Comparison of ENCODE assay signal across 11 mouse cellular contexts in the genomic region with DNA sequence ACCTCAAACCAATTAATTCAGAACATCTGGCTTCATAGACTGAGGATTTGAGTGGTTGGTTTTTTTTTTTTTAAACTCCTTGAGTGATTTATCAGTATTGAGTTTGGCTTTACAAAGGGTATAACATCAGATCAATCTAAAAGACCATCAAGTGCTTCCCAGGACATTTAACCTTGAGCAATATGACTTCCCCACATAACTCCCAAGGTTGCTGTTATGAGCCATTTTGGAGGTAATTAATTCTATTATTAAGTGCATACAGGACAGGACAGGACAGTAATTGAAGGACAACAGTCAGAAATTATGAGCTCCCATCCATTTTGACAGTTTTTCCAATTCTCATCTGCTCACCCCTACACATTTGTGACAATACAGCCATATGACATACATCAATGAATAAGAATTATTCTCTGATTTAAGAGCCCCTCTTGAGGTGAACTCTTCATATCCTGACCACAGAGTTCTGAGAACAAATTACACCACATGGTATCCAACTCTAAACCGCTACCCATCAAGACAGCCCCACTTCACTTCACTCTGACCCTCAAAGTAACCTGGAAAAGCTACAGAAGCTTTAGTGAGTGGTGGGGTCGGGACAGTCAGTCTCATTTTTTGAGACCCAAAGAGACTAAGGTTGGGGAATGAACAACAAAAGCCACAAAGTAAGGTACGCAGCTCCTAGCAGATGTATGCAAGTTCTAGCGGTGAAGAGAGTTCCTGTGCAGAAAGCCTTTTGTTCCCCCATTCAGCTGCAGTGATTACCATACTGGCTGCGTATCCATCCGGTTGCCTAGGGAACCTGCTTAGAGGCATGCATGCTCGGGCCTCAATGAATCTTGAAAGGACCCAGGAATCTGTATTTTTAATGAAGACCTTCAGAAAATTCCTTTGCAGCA. TPM values are rescaled to one million over a fixed set of nuclear protein-coding genes. Genes with fewer than 3 reads are reported as not detected.
DNase-seq lines count a peak whose midpoint lies in the region; ATAC-seq lines count a peak whose summit lies in the region.
"Had no signal": no experiment of that assay in that cellular context is flagged by ENCODE, and none has a peak within 500 bp of the region (broad histone marks: within the 10 kb centered on the region; RNA-seq: fewer than 3 reads in every experiment).

No protein-coding gene starts in this region.

- no peaks in the 10 kb centered on the region for H3K27me3 ChIP-seq in forebrain, embryonic 13.5 days
- H3K27me3 ChIP-seq in midbrain, embryonic 16.5 days (ENCODE audit: control insufficient read depth, insufficient read depth, low read depth, low read length), result no peaks in the 10 kb centered on the region
- H3K27me3 ChIP-seq: CH12.LX; liver, embryonic 13.5 days had no signal

- ATAC-seq in forebrain, embryonic 13.5 days, result peak; percentile 97
- peak; percentile 96 for ATAC-seq in midbrain, embryonic 16.5 days

- peak overlapping the region; percentile 93 for H3K27ac ChIP-seq in forebrain, embryonic 13.5 days
- H3K27ac ChIP-seq in midbrain, embryonic 16.5 days (ENCODE audit: low read length), result peak overlapping the region; percentile 79
- H3K27ac ChIP-seq: liver, embryonic 13.5 days had no signal

- no peaks in the 10 kb centered on the region for H3K36me3 ChIP-seq in forebrain, embryonic 13.5 days (ENCODE audit: poor library complexity, severe bottlenecking)
- H3K36me3 ChIP-seq in midbrain, embryonic 16.5 days (ENCODE audit: control insufficient read depth, insufficient read depth, low read length), result no peaks in the 10 kb centered on the region
- H3K36me3 ChIP-seq: liver, embryonic 13.5 days had no signal

- H3K9ac ChIP-seq in forebrain, embryonic 13.5 days, result peak overlapping the region; percentile 27; the same call in 1 of the 2 replicates
- no peak overlapping the region for H3K9ac ChIP-seq in midbrain, embryonic 16.5 days (ENCODE audit: low read depth, low read length)
- H3K9ac ChIP-seq: liver, embryonic 13.5 days had no signal

- H3K4me2 ChIP-seq in forebrain, embryonic 13.5 days, result peak overlapping the region; percentile 41
- peak overlapping the region; percentile 43 for H3K4me2 ChIP-seq in midbrain, embryonic 16.5 days (ENCODE audit: low read length)
- H3K4me2 ChIP-seq: liver, embryonic 13.5 days had no signal

- peaks cover 39% of the 10 kb centered on the region for H3K4me1 ChIP-seq in forebrain, embryonic 13.5 days
- peaks cover 15% of the 10 kb centered on the region for H3K4me1 ChIP-seq in midbrain, embryonic 16.5 days (ENCODE audit: control insufficient read depth, insufficient read depth, low read length)
- H3K4me1 ChIP-seq: liver, embryonic 13.5 days had no signal

- DNase-seq in brain, adult 2 months (ENCODE audit: low read depth, low spot score), result peak; percentile 83
- DNase-seq in layer of hippocampus, adult 9-11 months, result peak; percentile 71
- no peak for DNase-seq in spleen, adult 12 weeks (ENCODE audit: low spot score)
- no peak for DNase-seq in spleen, postnatal 10 days (ENCODE audit: low spot score in 2 of 2)
- no peak for DNase-seq in spleen, adult 18-20 months
- no peak for DNase-seq in lung, postnatal 4 days
- DNase-seq: liver, embryonic 13.5 days had no signal

- no peaks in the 10 kb centered on the region for H3K9me3 ChIP-seq in forebrain, embryonic 13.5 days (replicated peaks)
- H3K9me3 ChIP-seq in midbrain, embryonic 16.5 days (replicated peaks; ENCODE audit: control insufficient read depth, low read length, poor library complexity, severe bottlenecking), result no peaks in the 10 kb centered on the region
- H3K9me3 ChIP-seq: liver, embryonic 13.5 days had no signal

- WGBS in forebrain, embryonic 13.5 days, result 1% methylated on average over 7 of the region's 7 CpGs
- WGBS in midbrain, embryonic 16.5 days, result 8% methylated on average over 7 of the region's 7 CpGs

- H3K4me3 ChIP-seq in forebrain, embryonic 13.5 days, result no peak overlapping the region
- H3K4me3 ChIP-seq in midbrain, embryonic 16.5 days (ENCODE audit: low read depth, low read length), result no peak overlapping the region; the same call in 1 of the 2 replicates
- H3K4me3 ChIP-seq: liver, embryonic 13.5 days had no signal

RNA-seq across cellular contexts. Expression of gene Gm21962, which starts 11.8 kb away (rescaled TPM):
- not detected in 2 replicates for polyA plus RNA-seq in forebrain, embryonic 13.5 days (2015; fragmentation: Nextera tagmentation; extraction: Ambion mirVana)
- not detected in 2 replicates for polyA plus RNA-seq in midbrain, embryonic 16.5 days (2015; fragmentation: Nextera tagmentation; extraction: Ambion mirVana)
- polyA plus RNA-seq: heart, postnatal 0 days; liver, embryonic 13.5 days had no signal

Comparison
In these comparisons a context has a peak if more than half of its experiments do, and no peak if none do; other contexts are left out.
1. DNase-seq: peak in brain, adult 2 months (single experiment) and layer of hippocampus, adult 9-11 months (single experiment); none in spleen, adult 12 weeks (single experiment), spleen, postnatal 10 days (0 of 2), spleen, adult 18-20 months (0 of 2) and lung, postnatal 4 days (0 of 2).